Mouse (Mus musculus) megakaryocyte, embryonic 14.5 days (primary cell): Measurements from ENCODE around the gene Klhl2.

Experiments
- FLI1 ChIP-seq: IDR thresholded peaks from 2 replicates; pipeline ENCODE4 v1.6.1; 2012; ENCODE audit warnings: low read length, inconsistent platforms, mixed read lengths
- GATA1 ChIP-seq: IDR thresholded peaks from 3 replicates; pipeline ENCODE4 v1.6.1; 2012; ENCODE audit warnings: mixed read lengths, low read length, inconsistent platforms, borderline replicate concordance

GRCm38 (mm10) chr8:64786801-64787200, 63.0 kb downstream of the Klhl2 start:
- TF ChIP-seq GATA1 = no peak
- TF ChIP-seq FLI1 = no peak
